Mouse (Mus musculus) ES-Bruce4 (cell line): ENCODE results near the gene Zglp1.

ENCODE experiments used
- CTCF ChIP-seq: IDR thresholded peaks from one replicate; pipeline ENCODE4 v1.8.1; 2011; ENCODE audit warnings: low read depth, low read length
- EP300 ChIP-seq: IDR thresholded peaks from 2 replicates; pipeline ENCODE4 v1.6.1; 2011; ENCODE audit warnings: low read depth, low read length; ENCODE audit not compliant: insufficient read depth
- POLR2A ChIP-seq: IDR thresholded peaks from one replicate; pipeline ENCODE4 v1.8.1; 2011; ENCODE audit warnings: low read length; ENCODE audit not compliant: insufficient read depth

DNA sequence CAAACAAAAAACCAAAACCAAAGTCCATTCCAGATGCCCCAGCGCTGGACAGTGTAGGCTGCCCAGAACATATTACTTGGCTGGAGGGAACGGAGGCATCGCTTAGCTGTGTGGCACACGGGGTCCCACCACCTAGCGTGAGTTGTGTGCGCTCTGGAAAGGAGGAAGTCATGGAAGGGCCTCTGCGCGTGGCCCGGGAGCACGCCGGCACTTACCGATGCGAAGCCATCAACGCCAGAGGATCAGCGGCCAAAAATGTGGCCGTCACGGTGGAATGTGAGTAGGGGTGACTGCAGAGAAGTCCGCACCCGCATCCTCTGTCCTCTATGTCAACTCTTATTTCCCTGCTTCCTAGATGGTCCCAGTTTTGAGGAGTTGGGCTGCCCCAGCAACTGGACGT is 30.7 kb downstream of the Zglp1 start:
- TF ChIP-seq POLR2A = no peak
- TF ChIP-seq CTCF = no peak
- TF ChIP-seq EP300 = no peak
